In genomic region chr9:110715426-110715825, GRCm38 (mm10) we compare ENCODE assay signal across 21 mouse cellular contexts. TPM values are rescaled to one million over a fixed set of nuclear protein-coding genes. Genes with fewer than 3 reads are reported as not detected.
DNase-seq lines count a peak whose midpoint lies in the region; ATAC-seq and TF ChIP-seq lines count a peak whose summit lies in the region.
"Had no signal": no experiment of that assay in that cellular context is flagged by ENCODE, and none has a peak within 500 bp of the region (broad histone marks: within the 10 kb centered on the region; RNA-seq: fewer than 3 reads in every experiment).

No protein-coding gene starts in this region.

- no peaks in the 10 kb centered on the region for H3K27me3 ChIP-seq in hindbrain, postnatal 0 days (ENCODE audit: insufficient read depth, low read length)
- no peaks in the 10 kb centered on the region for H3K27me3 ChIP-seq in hindbrain, embryonic 12.5 days
- H3K27me3 ChIP-seq in lung, embryonic 14.5 days (ENCODE audit: insufficient read depth, low read length): no peaks in the 10 kb centered on the region
- H3K27me3 ChIP-seq: embryonic facial prominence, embryonic 12.5 days; kidney, embryonic 15.5 days; limb, embryonic 12.5 days had no signal

- H3K4me1 ChIP-seq in hindbrain, postnatal 0 days (ENCODE audit: insufficient read depth, low read length): no peaks in the 10 kb centered on the region
- 0 out of 2 replicates have a peak, but pooled peaks cover 5% of the 10 kb centered on the region for H3K4me1 ChIP-seq in hindbrain, embryonic 12.5 days
- H3K4me1 ChIP-seq in lung, embryonic 14.5 days (ENCODE audit: insufficient read depth): no peaks in the 10 kb centered on the region
- H3K4me1 ChIP-seq: embryonic facial prominence, embryonic 12.5 days had no signal

- peaks cover 13% of the 10 kb centered on the region; the same call in 1 of the 2 replicates for H3K36me3 ChIP-seq in hindbrain, postnatal 0 days (ENCODE audit: insufficient read depth, low read length)
- H3K36me3 ChIP-seq in hindbrain, embryonic 12.5 days: peaks cover 44% of the 10 kb centered on the region
- peaks cover 30% of the 10 kb centered on the region for H3K36me3 ChIP-seq in lung, embryonic 14.5 days (ENCODE audit: insufficient read depth)

- no peak overlapping the region for H3K4me3 ChIP-seq in hindbrain, postnatal 0 days (ENCODE audit: low read length)
- H3K4me3 ChIP-seq in hindbrain, embryonic 12.5 days: no peak overlapping the region
- H3K4me3 ChIP-seq in lung, embryonic 14.5 days (ENCODE audit: low read depth, low read length): no peak overlapping the region
- H3K4me3 ChIP-seq: embryonic facial prominence, embryonic 12.5 days; kidney, embryonic 15.5 days; limb, embryonic 12.5 days had no signal

- no peak for TF ChIP-seq POLR2A in brain, embryonic 14.5 days (IDR thresholded peaks at IDR 0.05; ENCODE audit: borderline replicate concordance, extremely low read depth, insufficient read depth, insufficient read length, poor library complexity, severe bottlenecking)

- peak; percentile 64 for TF ChIP-seq CTCF in hindbrain, postnatal 0 days (IDR thresholded peaks at IDR 0.05; ENCODE audit: low read depth)
- TF ChIP-seq CTCF in lung, embryonic 14.5 days (IDR thresholded peaks at IDR 0.05; ENCODE audit: low read depth): peak; percentile 53
- TF ChIP-seq CTCF in brain, embryonic 14.5 days (IDR thresholded peaks at IDR 0.05; ENCODE audit: borderline replicate concordance, extremely low read depth, insufficient read depth, insufficient read length): peak; percentile 32; the same call in 1 of the 2 replicates

- no peak for ATAC-seq in hindbrain, postnatal 0 days
- no peak for ATAC-seq in hindbrain, embryonic 12.5 days (ENCODE audit: low FRiP score)
- no peak for ATAC-seq in lung, embryonic 14.5 days (ENCODE audit: insufficient read depth)
- ATAC-seq: activated CD4-positive, CD25-positive, alpha-beta regulatory T cell, adult 4 months; midbrain, embryonic 16.5 days had no signal

- H3K9ac ChIP-seq in hindbrain, postnatal 0 days (replicated peaks; ENCODE audit: low read length): no peak overlapping the region
- H3K9ac ChIP-seq in hindbrain, embryonic 12.5 days: no peak overlapping the region
- no peak overlapping the region for H3K9ac ChIP-seq in lung, embryonic 14.5 days
- H3K9ac ChIP-seq: embryonic facial prominence, embryonic 12.5 days; kidney, embryonic 15.5 days; limb, embryonic 12.5 days had no signal

- H3K9me3 ChIP-seq in hindbrain, postnatal 0 days (ENCODE audit: low read length): no peaks in the 10 kb centered on the region
- H3K9me3 ChIP-seq in hindbrain, embryonic 12.5 days (replicated peaks): no peaks in the 10 kb centered on the region
- H3K9me3 ChIP-seq in lung, embryonic 14.5 days (ENCODE audit: low read depth, low read length): no peaks in the 10 kb centered on the region
- H3K9me3 ChIP-seq: embryonic facial prominence, embryonic 12.5 days; kidney, embryonic 15.5 days; limb, embryonic 12.5 days had no signal

- peak; percentile 48 to 55 for DNase-seq in cerebellum, postnatal 10 days
- no peak for DNase-seq in cerebellum, adult 9-10 months
- no peak for DNase-seq in hindbrain, postnatal 0 days (ENCODE audit: low spot score)
- DNase-seq in lung, embryonic 14.5 days: peak; percentile 48
- DNase-seq in lung, postnatal 36 days: no peak
- DNase-seq in brain, embryonic 14.5 days (ENCODE audit: low read depth): no peak
- DNase-seq in yolk sac, embryonic 10.5 days (ENCODE audit: low spot score): no peak
- DNase-seq: cerebellum, postnatal 36 days; gastrocnemius, postnatal 25 days; heart, postnatal 36 days; right cerebral cortex, adult 18-20 months; thymus, adult 18-20 months had no signal

- H3K27ac ChIP-seq in hindbrain, postnatal 0 days: no peak overlapping the region
- H3K27ac ChIP-seq in hindbrain, embryonic 12.5 days: no peak overlapping the region
- H3K27ac ChIP-seq in lung, embryonic 14.5 days (ENCODE audit: low read depth): no peak overlapping the region
- H3K27ac ChIP-seq: embryonic facial prominence, embryonic 12.5 days; kidney, embryonic 15.5 days; limb, embryonic 12.5 days; macrophage had no signal

- 58% methylated on average over 1 of the region's 1 CpGs for WGBS in hindbrain, postnatal 0 days
- 54% methylated on average over 1 of the region's 1 CpGs for WGBS in hindbrain, embryonic 12.5 days
- 44% methylated on average over 1 of the region's 1 CpGs for WGBS in lung, embryonic 14.5 days

- no peak overlapping the region for H3K4me2 ChIP-seq in hindbrain, postnatal 0 days (ENCODE audit: low read depth, low read length)
- no peak overlapping the region for H3K4me2 ChIP-seq in hindbrain, embryonic 12.5 days (replicated peaks)
- H3K4me2 ChIP-seq in lung, embryonic 14.5 days: no peak overlapping the region
- H3K4me2 ChIP-seq: embryonic facial prominence, embryonic 12.5 days; heart, embryonic 11.5 days; kidney, embryonic 15.5 days; limb, embryonic 12.5 days had no signal

RNA-seq across cellular contexts. Expression of gene Myl3, which starts 26.2 kb away (rescaled TPM):
- 0.72 TPM in 1 of 2 replicates, not detected in the other for total RNA-seq in hindbrain, postnatal 0 days (2014; rRNA removed)
- 0.65 and 0.89 TPM in 2 replicates for polyA plus RNA-seq in hindbrain, postnatal 0 days (2015; fragmentation: Nextera tagmentation; extraction: Ambion mirVana)
- 2.0 TPM in 2 replicates for polyA plus RNA-seq in hindbrain, embryonic 12.5 days (2016; fragmentation: Nextera tagmentation; extraction: Ambion mirVana)
- polyA plus RNA-seq in lung, embryonic 14.5 days (2014; fragmentation: Nextera tagmentation; extraction: Ambion mirVana): 1.9 TPM in 2 replicates
- 0.30 and 0.37 TPM in 2 replicates for polyA plus RNA-seq in brain, embryonic 14.5 days (2012; rRNA removed)
- total RNA-seq: layer of hippocampus, adult 18-20 months had no signal
- polyA plus RNA-seq: activated CD4-positive, CD25-positive, alpha-beta regulatory T cell, adult 4 months; macrophage had no signal

RNA-seq across cellular contexts. Expression of gene Pth1r, which starts 31.5 kb away (rescaled TPM):
- 27.7 and 29.2 TPM in 2 replicates for total RNA-seq in hindbrain, postnatal 0 days (2014; rRNA removed)
- 11.7 and 12.5 TPM in 2 replicates for polyA plus RNA-seq in hindbrain, postnatal 0 days (2015; fragmentation: Nextera tagmentation; extraction: Ambion mirVana)
- 44.3 and 52.4 TPM in 2 replicates for polyA plus RNA-seq in hindbrain, embryonic 12.5 days (2016; fragmentation: Nextera tagmentation; extraction: Ambion mirVana)
- polyA plus RNA-seq in lung, embryonic 14.5 days (2014; fragmentation: Nextera tagmentation; extraction: Ambion mirVana): 88.6 and 97.8 TPM in 2 replicates
- 18.0 and 24.2 TPM in 2 replicates for polyA plus RNA-seq in brain, embryonic 14.5 days (2012; rRNA removed)
- polyA plus RNA-seq: activated CD4-positive, CD25-positive, alpha-beta regulatory T cell, adult 4 months had no signal

RNA-seq across cellular contexts. Expression of gene Ccdc12, which starts 59.1 kb away (rescaled TPM):
- 15.0 and 17.0 TPM in 2 replicates for total RNA-seq in hindbrain, postnatal 0 days (2014; rRNA removed)
- polyA plus RNA-seq in hindbrain, postnatal 0 days (2015; fragmentation: Nextera tagmentation; extraction: Ambion mirVana): 108 and 113 TPM in 2 replicates
- polyA plus RNA-seq in hindbrain, embryonic 12.5 days (2016; fragmentation: Nextera tagmentation; extraction: Ambion mirVana): 113 and 114 TPM in 2 replicates
- polyA plus RNA-seq in lung, embryonic 14.5 days (2014; fragmentation: Nextera tagmentation; extraction: Ambion mirVana): 143 and 155 TPM in 2 replicates
- polyA plus RNA-seq in brain, embryonic 14.5 days (2012; rRNA removed): 76.0 and 103 TPM in 2 replicates

Comparison
In these comparisons a context has a peak if more than half of its experiments do, and no peak if none do; other contexts are left out.
1. DNase-seq: peak in cerebellum, postnatal 10 days (2 of 2) and lung, embryonic 14.5 days (single experiment); none in cerebellum, adult 9-10 months (single experiment), hindbrain, postnatal 0 days (single experiment), lung, postnatal 36 days (single experiment), brain, embryonic 14.5 days (single experiment) and yolk sac, embryonic 10.5 days (single experiment).
2. Peak in every context shown above with its lines, with median percentiles within 50 percentile points of each other: CTCF ChIP-seq.